8 mouse cellular contexts compared by ENCODE assay signal in the genomic region with DNA sequence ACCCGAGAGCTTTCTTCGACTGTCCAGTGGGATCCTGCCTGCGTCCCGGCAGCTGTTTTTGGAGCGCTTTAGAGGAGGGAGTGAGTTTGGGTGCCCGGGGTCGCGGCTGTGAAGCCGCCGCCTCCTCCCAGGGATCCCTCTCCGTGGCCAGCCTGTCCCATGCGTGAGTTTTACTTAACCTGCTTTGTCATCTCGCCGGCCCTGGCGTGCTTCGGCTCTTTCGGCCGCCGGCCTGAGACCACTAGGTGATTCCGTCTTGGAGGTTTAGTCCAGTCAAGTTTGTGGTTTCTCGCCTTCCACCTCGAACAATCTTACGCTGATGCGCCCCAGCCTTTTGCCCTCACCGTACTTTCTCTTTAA. TPM values are rescaled to one million over a fixed set of nuclear protein-coding genes. Genes with fewer than 3 reads are reported as not detected.
A peak's percentile ranks its signal among the peaks of the same experiment; 100 is the strongest.
DNase-seq lines count a peak whose midpoint lies in the region; ATAC-seq and TF ChIP-seq lines count a peak whose summit lies in the region.

No protein-coding gene starts in this region.

- H3K4me2 ChIP-seq in kidney, embryonic 16.5 days (replicated peaks; ENCODE audit: low read depth, low read length), result peak overlapping the region; percentile 71
- H3K4me2 ChIP-seq in intestine, embryonic 15.5 days (replicated peaks), result peak overlapping the region; percentile 55
- H3K4me2 ChIP-seq in myocyte (ENCODE audit: low read depth), result peak overlapping the region; percentile 96

- under 1% methylated on average over 25 of the region's 25 CpGs for WGBS in kidney, embryonic 16.5 days
- under 1% methylated on average over 25 of the region's 25 CpGs for WGBS in embryonic facial prominence, embryonic 10.5 days
- under 1% methylated on average over 25 of the region's 25 CpGs for WGBS in intestine, embryonic 15.5 days

- H3K79me2 ChIP-seq in myocyte (ENCODE audit: control insufficient read depth, insufficient read depth), result peaks cover 49% of the 10 kb centered on the region

- TF ChIP-seq POLR2A in myocyte (IDR thresholded peaks at IDR 0.05; ENCODE audit: insufficient read length, low read depth), result no peak

- intact Hi-C loops in left cerebral cortex, postnatal 10 days (cut with DNase I), result no loop called here

- H3K27me3 ChIP-seq in kidney, embryonic 16.5 days (ENCODE audit: insufficient read depth, low read length), result peaks cover 11% of the 10 kb centered on the region; the same call in 1 of the 2 replicates
- H3K27me3 ChIP-seq in embryonic facial prominence, embryonic 10.5 days (replicated peaks; ENCODE audit: low read depth, poor library complexity, severe bottlenecking), result peaks cover 19% of the 10 kb centered on the region; the same call in 1 of the 2 replicates
- H3K27me3 ChIP-seq in intestine, embryonic 15.5 days (replicated peaks), result no peaks in the 10 kb centered on the region
- H3K27me3 ChIP-seq in myocyte (ENCODE audit: control insufficient read depth, insufficient read depth, insufficient read length), result no peaks in the 10 kb centered on the region

- H3K4me3 ChIP-seq in kidney, embryonic 16.5 days (ENCODE audit: low read length), result peak overlapping the region; percentile 91
- H3K4me3 ChIP-seq in embryonic facial prominence, embryonic 10.5 days, result peak overlapping the region; percentile 94
- H3K4me3 ChIP-seq in intestine, embryonic 15.5 days (replicated peaks), result peak overlapping the region; percentile 87
- peak overlapping the region; percentile 89 for H3K4me3 ChIP-seq in myocyte

- peak overlapping the region; percentile 82 for H3K27ac ChIP-seq in kidney, embryonic 16.5 days (ENCODE audit: low read length)
- H3K27ac ChIP-seq in embryonic facial prominence, embryonic 10.5 days (replicated peaks), result peak overlapping the region; percentile 93
- H3K27ac ChIP-seq in intestine, embryonic 15.5 days, result peak overlapping the region; percentile 76

- no peak for DNase-seq in kidney, postnatal 25 days
- no peak for DNase-seq in embryonic facial prominence, embryonic 10.5 days (ENCODE audit: low spot score)
- no peak for DNase-seq in ovary, postnatal 10 days (ENCODE audit: low spot score)
- no peak for DNase-seq in embryo, embryonic 11 days
- no peak for DNase-seq in left cerebral cortex, postnatal 10 days (ENCODE audit: extremely low spot score in 1 of 2, low spot score in 2 of 2)

- ATAC-seq in kidney, embryonic 16.5 days (ENCODE audit: low FRiP score, low TSS enrichment), result peak; percentile 4; the same call in 1 of the 2 replicates
- peak; percentile 82; the same call in 1 of the 2 replicates for ATAC-seq in intestine, embryonic 15.5 days

- peak overlapping the region; percentile 97 for H3K9ac ChIP-seq in kidney, embryonic 16.5 days (replicated peaks; ENCODE audit: low read length)
- H3K9ac ChIP-seq in intestine, embryonic 15.5 days, result peak overlapping the region; percentile 76

- H3K9me3 ChIP-seq in kidney, embryonic 16.5 days (ENCODE audit: low read length), result no peaks in the 10 kb centered on the region
- no peaks in the 10 kb centered on the region for H3K9me3 ChIP-seq in embryonic facial prominence, embryonic 10.5 days
- H3K9me3 ChIP-seq in intestine, embryonic 15.5 days, result no peaks in the 10 kb centered on the region

- H3K4me1 ChIP-seq in kidney, embryonic 16.5 days (ENCODE audit: insufficient read depth, low read length), result peaks cover 10% of the 10 kb centered on the region
- H3K4me1 ChIP-seq in embryonic facial prominence, embryonic 10.5 days, result peaks cover 9% of the 10 kb centered on the region
- H3K4me1 ChIP-seq in intestine, embryonic 15.5 days (replicated peaks), result 0 out of 2 replicates have a peak, but pooled peaks cover 5% of the 10 kb centered on the region

- peaks cover 25% of the 10 kb centered on the region for H3K36me3 ChIP-seq in kidney, embryonic 16.5 days (ENCODE audit: insufficient read depth, low read length)
- peaks cover 38% of the 10 kb centered on the region for H3K36me3 ChIP-seq in embryonic facial prominence, embryonic 10.5 days (replicated peaks)
- H3K36me3 ChIP-seq in intestine, embryonic 15.5 days, result 0 out of 2 replicates have a peak, but pooled peaks cover 9% of the 10 kb centered on the region
- no peaks in the 10 kb centered on the region for H3K36me3 ChIP-seq in myocyte (ENCODE audit: control insufficient read depth, insufficient read depth)

- peak overlapping the region; percentile 99 for H3ac ChIP-seq in myocyte (ENCODE audit: control insufficient read depth, insufficient read length)

TF ChIP-seq in myocyte, 11 proteins besides CTCF, POLR2A, EP300 and RAD21:
- TF ChIP-seq E2F4 (IDR thresholded peaks at IDR 0.05; ENCODE audit: insufficient read depth) (no peak), SRF (IDR thresholded peaks at IDR 0.05; ENCODE audit: control insufficient read depth, insufficient read length, low read depth) (no peak), MYOD1 (IDR thresholded peaks at IDR 0.05; ENCODE audit: control insufficient read depth in 1 of 3, insufficient read length in 2 of 3, low read depth in 2 of 3) (no peak), MYOG (IDR thresholded peaks at IDR 0.05; ENCODE audit: control insufficient read depth in 1 of 3, insufficient read depth in 1 of 3, insufficient read length in 2 of 3, low read depth in 2 of 3) (no peak), REST (IDR thresholded peaks at IDR 0.05; ENCODE audit: insufficient read depth, insufficient read length) (no peak)

RNA-seq across cellular contexts. Expression of gene Tmem39a, which starts 4.5 kb away (rescaled TPM):
- polyA plus RNA-seq in kidney, embryonic 16.5 days (2015; fragmentation: Nextera tagmentation; extraction: Ambion mirVana), result 133 and 139 TPM in 2 replicates
- polyA plus RNA-seq in embryonic facial prominence, embryonic 10.5 days (2016; fragmentation: Nextera tagmentation; extraction: Ambion mirVana), result 96.2 and 114 TPM in 2 replicates
- 89.5 and 92.8 TPM in 2 replicates for polyA plus RNA-seq in intestine, embryonic 15.5 days (2015; fragmentation: Nextera tagmentation; extraction: Ambion mirVana)
- 36.8 TPM for polyA plus RNA-seq in myocyte (2012; fragmentation: generic; extraction: Trizol)
- 10 to 100 TPM; 19.5 to 22.9 TPM for total RNA-seq in left cerebral cortex, postnatal 10 days (2021)

RNA-seq across cellular contexts. Expression of gene Poglut1, which starts 12.9 kb away (rescaled TPM):
- 62.2 and 62.9 TPM in 2 replicates for polyA plus RNA-seq in kidney, embryonic 16.5 days (2015; fragmentation: Nextera tagmentation; extraction: Ambion mirVana)
- 72.6 and 76.9 TPM in 2 replicates for polyA plus RNA-seq in embryonic facial prominence, embryonic 10.5 days (2016; fragmentation: Nextera tagmentation; extraction: Ambion mirVana)
- 35.6 and 38.6 TPM in 2 replicates for polyA plus RNA-seq in intestine, embryonic 15.5 days (2015; fragmentation: Nextera tagmentation; extraction: Ambion mirVana)
- 25.5 TPM for polyA plus RNA-seq in myocyte (2012; fragmentation: generic; extraction: Trizol)
- total RNA-seq in left cerebral cortex, postnatal 10 days (2021), result 10 to 100 TPM; 34.2 to 36.7 TPM

RNA-seq across cellular contexts. Expression of gene Timmdc1, which starts 40.5 kb away (rescaled TPM):
- 29.7 and 34.4 TPM in 2 replicates for polyA plus RNA-seq in kidney, embryonic 16.5 days (2015; fragmentation: Nextera tagmentation; extraction: Ambion mirVana)
- polyA plus RNA-seq in embryonic facial prominence, embryonic 10.5 days (2016; fragmentation: Nextera tagmentation; extraction: Ambion mirVana), result 35.2 and 35.3 TPM in 2 replicates
- polyA plus RNA-seq in intestine, embryonic 15.5 days (2015; fragmentation: Nextera tagmentation; extraction: Ambion mirVana), result 25.6 and 26.6 TPM in 2 replicates
- 41.4 TPM for polyA plus RNA-seq in myocyte (2012; fragmentation: generic; extraction: Trizol)
- total RNA-seq in left cerebral cortex, postnatal 10 days (2021), result 10 to 100 TPM; 28.5 to 28.8 TPM
